In the genomic region with DNA sequence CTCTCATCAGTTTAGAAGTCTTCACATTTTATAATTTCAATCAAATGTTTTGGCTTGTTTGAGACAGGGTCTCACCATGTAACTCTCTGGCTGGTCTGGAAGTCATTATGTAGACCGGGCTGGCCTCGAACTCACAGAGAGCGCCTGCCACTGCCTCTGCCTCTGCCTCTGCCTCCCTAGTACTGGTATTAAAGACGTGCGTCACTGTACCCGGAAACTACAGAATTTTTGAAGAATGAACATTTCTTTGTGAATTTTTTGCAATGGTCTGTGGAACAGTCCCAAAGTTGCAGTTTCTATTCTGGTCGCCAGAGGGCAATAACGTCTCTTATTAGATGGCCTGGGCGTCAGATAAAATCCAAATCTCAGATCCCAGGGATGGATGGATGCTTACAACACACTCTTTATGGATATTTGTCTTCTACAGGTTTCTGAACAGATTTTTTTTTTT, we compare ENCODE assay signal across 8 mouse cellular contexts. TPM values are rescaled to one million over a fixed set of nuclear protein-coding genes. Genes with fewer than 3 reads are reported as not detected.
DNase-seq lines count a peak whose midpoint lies in the region; ATAC-seq and TF ChIP-seq lines count a peak whose summit lies in the region.

No protein-coding gene starts in this region.

- 1% methylated on average over 9 of the region's 9 CpGs for WGBS in forebrain, embryonic 11.5 days
- under 1% methylated on average over 9 of the region's 9 CpGs for WGBS in lung, postnatal 0 days

- DNase-seq in G1E (ENCODE audit: low spot score) = no peak
- DNase-seq in brain, embryonic 18.5 days (ENCODE audit: low read depth, low spot score) = peak; percentile 79
- DNase-seq in forebrain, embryonic 11.5 days (ENCODE audit: low spot score) = peak; percentile 85
- peak; percentile 85 for DNase-seq in layer of hippocampus, adult 9-11 months
- DNase-seq in lung, postnatal 0 days (ENCODE audit: low spot score) = peak; percentile 96
- DNase-seq in right cerebral cortex, adult 18-20 months = peak; percentile 68
- peak; percentile 62 to 76 for DNase-seq in urinary bladder, postnatal 4 days (ENCODE audit: low spot score in 2 of 2)

- peak; percentile 68; the same call in 1 of the 2 replicates for TF ChIP-seq CTCF in G1E (IDR thresholded peaks at IDR 0.05; ENCODE audit: low read depth, low read length)
- TF ChIP-seq CTCF in lung, postnatal 0 days (IDR thresholded peaks at IDR 0.05) = peak; percentile 84

- peaks cover 12% of the 10 kb centered on the region; the same call in 1 of the 2 replicates for H3K27me3 ChIP-seq in G1E (ENCODE audit: insufficient read depth, low read length)
- 0 out of 2 replicates have a peak, but pooled peaks cover 1% of the 10 kb centered on the region for H3K27me3 ChIP-seq in forebrain, embryonic 11.5 days (ENCODE audit: control insufficient read depth, insufficient read depth, low read length)
- H3K27me3 ChIP-seq in lung, postnatal 0 days (replicated peaks; ENCODE audit: insufficient read depth, low read length) = no peaks in the 10 kb centered on the region

- peak; percentile 30 for TF ChIP-seq EP300 in lung, postnatal 0 days (IDR thresholded peaks at IDR 0.05)

- H3K27ac ChIP-seq in forebrain, embryonic 11.5 days (ENCODE audit: low read depth, low read length) = peak overlapping the region; percentile 87; the same call in 1 of the 2 replicates
- H3K27ac ChIP-seq in lung, postnatal 0 days (ENCODE audit: low read length) = peak overlapping the region; percentile 95

- H3K4me2 ChIP-seq in forebrain, embryonic 11.5 days (ENCODE audit: low read depth, low read length, severe bottlenecking) = peak overlapping the region; percentile 85
- H3K4me2 ChIP-seq in lung, postnatal 0 days (replicated peaks; ENCODE audit: low read depth, low read length) = no peak overlapping the region; the same call in 1 of the 2 replicates

- H3K36me3 ChIP-seq in G1E (replicated peaks) = peaks cover 30% of the 10 kb centered on the region
- no peaks in the 10 kb centered on the region; the same call in 1 of the 2 replicates for H3K36me3 ChIP-seq in forebrain, embryonic 11.5 days (ENCODE audit: control insufficient read depth, insufficient read depth, low read length)
- H3K36me3 ChIP-seq in lung, postnatal 0 days (ENCODE audit: insufficient read depth, low read length) = peaks cover 8% of the 10 kb centered on the region; the same call in 1 of the 2 replicates

- no peaks in the 10 kb centered on the region for H3K9me3 ChIP-seq in G1E (replicated peaks)
- no peaks in the 10 kb centered on the region for H3K9me3 ChIP-seq in forebrain, embryonic 11.5 days (ENCODE audit: control insufficient read depth, low read length)
- no peaks in the 10 kb centered on the region for H3K9me3 ChIP-seq in lung, postnatal 0 days (ENCODE audit: low read length)

- peak overlapping the region; percentile 75 for H3K4me3 ChIP-seq in G1E (ENCODE audit: low read depth, low read length)
- peak overlapping the region; percentile 86 for H3K4me3 ChIP-seq in forebrain, embryonic 11.5 days (ENCODE audit: low read depth, low read length)
- H3K4me3 ChIP-seq in lung, postnatal 0 days (ENCODE audit: low read depth, low read length) = peak overlapping the region; percentile 83

- peaks cover 68% of the 10 kb centered on the region for H3K4me1 ChIP-seq in G1E (ENCODE audit: insufficient read depth, low read depth, low read length)
- H3K4me1 ChIP-seq in forebrain, embryonic 11.5 days (replicated peaks; ENCODE audit: control insufficient read depth, insufficient read depth, low read length) = peaks cover 23% of the 10 kb centered on the region
- peaks cover 17% of the 10 kb centered on the region; the same call in 1 of the 2 replicates for H3K4me1 ChIP-seq in lung, postnatal 0 days (ENCODE audit: insufficient read depth, low read depth, low read length)

- no peak for ATAC-seq in G1E (ENCODE audit: extremely low read depth, insufficient number of reproducible peaks, low FRiP score, poor library complexity, severe bottlenecking)
- ATAC-seq in forebrain, embryonic 11.5 days (replicated peaks; ENCODE audit: low FRiP score) = peak; percentile 4; the same call in 1 of the 2 replicates
- ATAC-seq in hematopoietic stem cell, adult 5-6 weeks (replicated peaks in 1 of 2; ENCODE audit: insufficient read depth in 1 of 2, low FRiP score in 2 of 2, low TSS enrichment in 1 of 2, low read depth in 1 of 2, poor library complexity in 2 of 2, severe bottlenecking in 2 of 2) = peak; percentile 2 to 8; a peak in 2 of 4 replicates
- peak; percentile 9 for ATAC-seq in lung, postnatal 0 days

- peak overlapping the region; percentile 91; the same call in 1 of the 2 replicates for H3K9ac ChIP-seq in forebrain, embryonic 11.5 days (ENCODE audit: low read length)
- no peak overlapping the region for H3K9ac ChIP-seq in lung, postnatal 0 days (replicated peaks; ENCODE audit: low read depth)

RNA-seq across cellular contexts. Expression of a gene that starts 0.8 kb away (rescaled TPM):
- total RNA-seq in G1E (2014; fragmentation: Nextera tagmentation) = 2.9 and 5.2 TPM in 2 replicates
- total RNA-seq in G1E (2017) = 1.7 and 3.4 TPM in 2 replicates
- 8.0 and 8.2 TPM in 2 replicates for polyA plus RNA-seq in G1E (2012)
- polyA plus RNA-seq in forebrain, embryonic 11.5 days (2014; fragmentation: Nextera tagmentation; extraction: Ambion mirVana) = 81.2 and 81.3 TPM in 2 replicates
- 3.5 and 12.5 TPM in 2 replicates for total RNA-seq in hematopoietic stem cell, adult 5-6 weeks (2017)
- polyA plus RNA-seq in lung, postnatal 0 days (2015; fragmentation: Nextera tagmentation; extraction: Ambion mirVana) = 22.4 and 26.7 TPM in 2 replicates

RNA-seq across cellular contexts. Expression of a gene that starts 6.9 kb away (rescaled TPM):
- total RNA-seq in G1E (2014; fragmentation: Nextera tagmentation) (39.0 and 42.8 TPM in 2 replicates), G1E (2017) (20.4 and 21.3 TPM in 2 replicates)
- polyA plus RNA-seq in G1E (2012) = 25.5 and 28.3 TPM in 2 replicates
- 4.5 and 5.2 TPM in 2 replicates for polyA plus RNA-seq in forebrain, embryonic 11.5 days (2014; fragmentation: Nextera tagmentation; extraction: Ambion mirVana)
- 166 and 198 TPM in 2 replicates for total RNA-seq in hematopoietic stem cell, adult 5-6 weeks (2017)
- 48.3 and 55.7 TPM in 2 replicates for polyA plus RNA-seq in lung, postnatal 0 days (2015; fragmentation: Nextera tagmentation; extraction: Ambion mirVana)

RNA-seq across cellular contexts. Expression of a gene that starts 19.4 kb away (rescaled TPM):
- total RNA-seq in G1E (2014; fragmentation: Nextera tagmentation) = 15.4 and 21.9 TPM in 2 replicates
- 17.7 and 21.0 TPM in 2 replicates for total RNA-seq in G1E (2017)
- polyA plus RNA-seq in G1E (2012) = 11.2 and 14.8 TPM in 2 replicates
- 40.1 and 46.1 TPM in 2 replicates for polyA plus RNA-seq in forebrain, embryonic 11.5 days (2014; fragmentation: Nextera tagmentation; extraction: Ambion mirVana)
- 15.8 and 32.4 TPM in 2 replicates for total RNA-seq in hematopoietic stem cell, adult 5-6 weeks (2017)
- polyA plus RNA-seq in lung, postnatal 0 days (2015; fragmentation: Nextera tagmentation; extraction: Ambion mirVana) = 29.9 and 30.2 TPM in 2 replicates

RNA-seq across cellular contexts. Expression of a gene that starts 19.6 kb away (rescaled TPM):
- total RNA-seq in G1E (2014; fragmentation: Nextera tagmentation) (66.6 and 68.5 TPM in 2 replicates), G1E (2017) (69.1 and 96.2 TPM in 2 replicates)
- polyA plus RNA-seq in G1E (2012) = 103 and 170 TPM in 2 replicates
- polyA plus RNA-seq in forebrain, embryonic 11.5 days (2014; fragmentation: Nextera tagmentation; extraction: Ambion mirVana) = 82.0 and 82.9 TPM in 2 replicates
- total RNA-seq in hematopoietic stem cell, adult 5-6 weeks (2017) = 181 and 184 TPM in 2 replicates
- 49.1 and 55.0 TPM in 2 replicates for polyA plus RNA-seq in lung, postnatal 0 days (2015; fragmentation: Nextera tagmentation; extraction: Ambion mirVana)

RNA-seq across cellular contexts. Expression of a gene that starts 22.7 kb away (rescaled TPM):
- total RNA-seq in G1E (2014; fragmentation: Nextera tagmentation) (848 and 905 TPM in 2 replicates), G1E (2017) (900 and 1,212 TPM in 2 replicates)
- polyA plus RNA-seq in G1E (2012) = 1,941 and 2,248 TPM in 2 replicates
- polyA plus RNA-seq in forebrain, embryonic 11.5 days (2014; fragmentation: Nextera tagmentation; extraction: Ambion mirVana) = 727 and 782 TPM in 2 replicates
- total RNA-seq in hematopoietic stem cell, adult 5-6 weeks (2017) = 943 and 1,083 TPM in 2 replicates
- polyA plus RNA-seq in lung, postnatal 0 days (2015; fragmentation: Nextera tagmentation; extraction: Ambion mirVana) = 623 and 695 TPM in 2 replicates
